Mouse (Mus musculus) right cerebral cortex, postnatal 25 days (tissue): Measurements from ENCODE around the gene Mzf1.

Source experiments
- DNase-seq: peaks from one replicate; pipeline ENCODE4 v3.0.0; 2022

Gene Mzf1

DNA sequence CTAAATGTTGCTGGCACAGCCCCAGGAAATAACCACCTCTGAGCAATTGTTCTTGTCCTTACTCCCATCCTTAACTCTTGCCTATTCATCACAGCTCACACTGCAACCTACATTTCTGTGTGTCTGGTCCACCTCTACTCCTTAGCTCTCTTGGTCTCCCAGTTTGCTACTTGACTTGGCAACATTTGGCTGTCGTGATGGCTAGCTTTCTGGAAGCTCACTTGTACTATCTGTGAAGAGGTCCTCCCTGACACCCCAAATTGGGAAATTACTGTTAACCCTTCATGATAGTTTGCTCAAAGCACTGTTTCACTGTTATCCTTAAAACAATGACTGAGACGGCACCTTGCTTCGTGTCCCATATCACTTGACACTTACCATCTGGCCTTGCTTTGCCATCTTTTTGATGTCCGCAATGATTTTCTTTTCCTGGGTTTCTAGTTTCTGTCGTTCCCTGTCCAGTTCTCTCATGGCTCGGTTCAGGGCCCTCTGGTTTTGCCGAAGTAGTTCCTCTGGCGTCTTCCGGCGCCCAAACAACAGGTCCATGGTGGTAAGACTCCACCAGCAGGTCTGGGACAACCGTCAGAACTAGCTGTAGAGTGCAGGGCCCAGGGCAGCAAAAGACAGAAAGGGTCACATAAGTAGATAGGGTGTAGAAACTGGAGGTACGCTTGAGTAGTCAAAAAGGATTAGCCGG lies 21.0 kb downstream of the Mzf1 start:
- DNase-seq: no peak

DNA sequence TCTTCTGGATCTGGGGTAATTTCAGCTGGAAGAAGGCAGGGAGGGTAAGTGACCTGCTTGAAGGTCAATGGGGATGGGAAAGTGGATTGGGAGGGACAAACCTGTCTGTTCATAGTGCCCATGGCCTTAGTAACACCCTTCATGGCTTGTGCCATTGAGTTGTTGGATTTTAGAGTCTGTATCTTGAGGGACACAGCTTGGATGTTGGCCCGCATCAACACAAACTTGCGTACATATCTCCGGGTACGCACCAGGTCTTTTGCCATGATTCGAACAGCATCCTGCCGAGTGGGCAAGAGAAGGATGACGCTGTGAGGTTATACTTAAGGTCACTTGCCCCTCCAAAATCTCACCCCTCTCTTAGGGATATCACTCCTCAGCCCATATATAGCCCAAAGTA lies 22.0 kb downstream of the Mzf1 start:
- no peak for DNase-seq

DNA sequence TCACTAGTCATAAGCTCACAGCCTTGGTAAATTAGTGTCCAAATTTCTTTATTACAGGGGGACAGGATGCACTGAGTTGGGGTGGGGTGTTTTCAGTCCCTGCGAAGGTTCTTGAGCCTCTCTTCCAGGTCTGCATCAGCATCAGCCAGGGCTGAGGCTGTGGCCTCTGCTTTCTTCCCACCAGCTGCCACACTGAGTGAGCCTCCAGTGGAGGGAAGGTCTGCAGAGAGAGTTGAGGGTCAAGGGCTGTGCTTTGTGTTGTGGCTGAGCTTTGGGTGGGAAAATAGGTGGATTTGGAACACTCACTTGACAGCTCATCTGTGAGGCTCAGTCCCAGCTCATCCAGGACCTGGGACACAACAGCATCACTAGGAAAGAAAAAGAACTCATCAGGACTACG lies 22.6 kb downstream of the Mzf1 start:
- no peak for DNase-seq

DNA sequence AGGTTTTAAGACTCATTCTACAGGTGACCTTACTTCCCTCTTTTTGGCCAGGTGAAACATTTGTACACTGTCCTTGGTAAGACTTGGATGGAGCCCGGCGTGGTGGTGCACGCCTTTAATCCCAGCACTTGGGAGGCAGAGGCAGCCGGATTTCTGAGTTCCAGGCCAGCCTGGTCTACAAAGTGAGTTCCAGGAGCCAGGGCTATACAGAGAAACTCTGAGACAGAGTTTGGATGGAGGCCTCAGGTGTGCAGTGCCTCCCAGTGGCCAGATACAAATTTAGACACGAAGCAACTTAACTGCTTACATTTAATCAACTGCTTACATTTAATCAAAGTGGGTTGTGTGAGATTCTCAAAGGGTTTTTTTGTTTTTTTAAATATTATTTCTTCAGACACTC lies 23.5 kb downstream of the Mzf1 start:
- no peak for DNase-seq

DNA sequence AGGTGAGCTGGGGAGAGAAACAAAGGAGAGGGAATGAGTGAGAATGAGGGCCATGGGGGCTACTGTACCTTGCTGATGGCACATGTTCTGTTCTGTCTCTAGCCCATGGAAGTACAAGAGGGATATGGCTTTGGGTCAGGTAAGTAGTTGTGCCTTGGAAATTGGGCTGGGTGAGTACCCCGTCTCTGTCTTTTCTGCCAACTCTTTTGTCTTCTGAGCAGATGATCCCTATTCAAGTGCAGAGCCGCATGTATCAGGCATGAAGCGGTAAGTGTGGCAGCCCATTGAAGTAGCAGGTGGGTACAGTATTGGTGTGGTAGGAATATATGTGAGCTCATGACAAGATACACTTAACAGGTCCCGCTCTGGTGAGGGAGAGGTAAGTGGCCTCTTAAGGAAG lies 25.6 kb downstream of the Mzf1 start:
- no peak for DNase-seq

DNA sequence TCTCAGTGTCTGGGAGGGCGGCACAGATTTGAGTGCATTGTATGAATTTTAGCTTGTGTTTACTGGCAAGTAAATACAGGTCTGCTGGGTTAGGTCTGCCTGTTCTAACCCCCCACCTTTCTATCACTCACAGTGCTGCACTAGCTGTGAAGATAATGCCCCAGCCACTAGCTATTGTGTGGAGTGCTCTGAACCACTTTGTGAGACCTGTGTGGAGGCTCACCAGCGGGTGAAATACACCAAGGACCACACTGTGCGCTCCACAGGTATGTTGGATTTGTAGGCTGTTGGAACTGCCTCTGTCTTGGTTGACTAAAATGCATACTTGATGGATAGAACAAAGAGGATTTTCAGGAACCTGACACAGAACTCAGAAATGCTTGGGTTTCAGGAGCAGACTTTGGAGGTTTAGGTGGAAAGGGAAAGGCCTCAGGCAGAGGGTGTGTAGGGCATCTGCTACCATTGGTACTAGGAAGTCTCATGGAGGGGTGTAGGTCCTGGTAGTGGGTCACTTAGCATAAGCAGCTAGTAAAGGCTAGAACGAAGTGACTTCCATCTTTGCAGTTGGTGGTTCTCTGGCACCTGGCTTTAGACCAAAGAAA lies 29.0 kb downstream of the Mzf1 start:
- DNase-seq: no peak

DNA sequence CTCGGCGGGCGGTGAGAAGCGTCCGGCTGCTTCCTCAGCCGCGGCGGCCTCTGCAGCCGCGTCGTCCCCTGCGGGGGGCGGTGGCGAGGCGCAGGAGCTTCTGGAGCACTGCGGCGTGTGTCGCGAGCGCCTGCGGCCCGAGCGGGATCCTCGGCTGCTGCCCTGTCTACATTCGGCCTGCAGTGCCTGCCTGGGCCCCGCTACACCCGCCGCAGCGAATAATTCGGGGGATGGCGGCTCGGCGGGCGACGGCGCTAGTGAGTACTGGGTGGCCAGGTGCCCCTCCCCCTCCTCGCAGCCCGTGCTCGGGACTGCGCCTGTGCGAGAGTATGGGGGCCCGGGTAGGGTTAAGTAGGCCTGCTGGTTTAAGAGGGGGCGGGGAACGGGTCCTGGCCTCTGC lies 29.8 kb downstream of the Mzf1 start:
- peak; percentile 84 for DNase-seq

DNA sequence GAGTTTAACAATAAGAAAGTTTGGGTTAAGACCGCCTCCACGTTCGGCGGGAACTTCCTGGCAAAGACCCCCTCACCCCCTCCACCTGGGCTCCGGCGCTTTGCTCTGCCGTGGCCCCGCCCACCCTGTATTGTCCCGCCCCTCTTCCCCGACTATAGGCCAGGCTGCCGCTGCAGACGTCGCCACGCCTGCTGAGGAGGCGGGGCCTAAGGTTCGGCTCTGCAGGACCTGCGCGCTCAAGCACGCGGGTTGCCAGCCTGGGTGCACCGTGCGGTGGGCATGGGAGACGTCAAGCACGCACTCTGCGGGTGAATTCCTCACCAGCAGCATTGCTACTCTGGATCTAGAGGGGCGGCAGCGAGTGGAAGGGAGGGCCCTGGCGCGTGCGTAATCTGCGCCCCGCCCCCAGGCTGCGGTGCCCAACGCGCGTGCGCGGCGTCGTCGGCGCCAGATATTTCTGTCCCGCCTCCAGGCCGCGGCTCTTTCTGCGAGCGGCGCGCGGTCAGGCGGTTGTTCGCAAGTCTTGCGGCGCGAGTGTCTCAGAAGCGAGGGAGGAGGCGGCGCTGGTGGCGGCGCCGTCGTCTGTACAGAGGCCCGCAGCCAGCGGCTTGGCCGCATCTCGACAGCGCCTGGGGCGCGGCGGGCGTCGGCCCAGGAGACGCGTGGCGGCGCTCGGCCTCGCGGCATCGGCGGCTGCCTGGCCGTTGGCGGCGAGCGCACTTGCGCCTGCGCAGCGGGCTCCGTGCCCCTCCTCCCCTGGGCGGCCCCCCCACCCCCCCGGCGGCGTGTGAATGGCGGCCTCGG lies 30.4 kb downstream of the Mzf1 start:
- peak; percentile 97 for DNase-seq

DNA sequence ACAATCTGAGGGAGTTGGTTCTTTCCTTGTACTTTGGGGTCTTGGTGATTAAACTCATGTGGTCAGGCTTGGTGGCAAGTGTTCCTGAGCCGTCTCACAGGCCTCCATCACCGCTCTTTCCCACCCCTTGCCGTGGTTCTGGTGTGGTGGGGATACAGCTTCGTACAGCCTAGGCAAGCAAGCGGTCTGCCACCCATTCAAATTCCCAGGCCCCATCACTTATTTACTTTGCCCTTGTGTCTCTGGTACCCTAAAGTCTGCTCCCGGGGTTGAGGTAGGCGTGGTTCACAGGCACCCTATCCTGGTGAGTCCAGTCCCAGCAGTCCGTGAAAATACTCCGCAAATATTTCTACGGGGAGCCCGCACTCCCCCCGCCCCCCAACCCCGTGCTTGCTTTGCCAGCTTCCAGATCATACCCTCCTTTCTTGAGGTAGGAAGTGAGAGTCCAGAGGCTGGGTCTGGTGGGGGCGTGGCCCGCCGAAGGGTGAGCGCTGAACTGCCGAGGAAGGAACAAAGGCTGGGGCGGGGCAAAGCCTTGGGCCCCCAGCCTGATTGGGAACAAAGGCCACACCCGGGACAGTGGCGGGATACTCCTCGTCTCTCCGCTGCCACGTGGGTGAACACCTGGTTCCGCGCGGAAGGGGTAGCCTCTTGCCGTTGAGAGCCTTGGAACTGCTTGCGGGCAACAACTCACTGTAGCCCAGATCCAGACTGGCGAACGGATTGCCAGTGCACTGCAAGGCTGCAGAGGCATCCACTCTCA lies 31.6 kb downstream of the Mzf1 start:
- no peak for DNase-seq

DNA sequence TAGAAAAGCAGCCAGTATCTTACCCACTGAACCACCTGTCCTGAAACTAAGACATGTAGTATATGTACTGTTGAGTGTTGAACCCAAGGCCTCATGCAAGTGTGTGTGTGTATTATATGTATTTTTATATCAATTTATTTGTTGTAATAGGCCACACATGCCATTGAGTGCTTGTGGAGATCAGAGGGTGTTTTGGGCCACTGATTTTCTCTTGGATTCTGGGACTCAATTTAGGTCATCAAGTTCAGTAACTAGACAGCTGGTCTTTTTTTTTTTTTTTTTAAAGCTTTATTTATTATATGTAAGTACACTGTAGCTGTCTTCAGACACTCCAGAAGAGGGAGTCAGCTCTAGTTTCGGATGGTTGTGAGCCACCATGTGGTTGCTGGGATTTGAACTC lies 39.3 kb downstream of the Mzf1 start:
- no peak for DNase-seq

DNA sequence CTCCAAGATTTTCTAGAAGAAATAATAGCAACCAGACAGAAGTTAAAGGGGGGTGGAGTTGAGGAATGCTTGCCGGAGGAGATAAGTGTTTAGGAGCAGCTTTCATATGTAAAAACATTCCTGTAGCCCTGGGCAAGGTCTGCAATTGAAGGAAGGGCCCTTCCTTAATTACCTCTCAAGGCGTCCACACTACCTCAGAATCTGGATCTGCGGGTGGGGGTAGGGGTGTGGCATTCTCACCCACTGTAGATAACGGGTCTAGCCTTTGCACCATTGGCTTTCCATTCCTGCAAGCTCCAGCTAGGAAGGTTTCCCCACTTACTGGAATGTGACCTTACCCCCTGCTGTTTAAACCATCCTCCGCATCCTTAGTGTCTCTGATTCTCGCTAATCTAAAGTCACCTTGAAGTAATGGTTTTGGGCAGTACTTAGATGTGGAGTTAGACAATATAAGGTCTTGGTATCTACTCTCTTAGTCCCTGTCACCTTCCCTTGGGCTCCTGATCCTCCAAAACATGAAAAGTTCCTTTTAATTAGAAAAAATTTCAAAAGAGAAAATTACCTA lies 40.2 kb downstream of the Mzf1 start:
- no peak for DNase-seq

DNA sequence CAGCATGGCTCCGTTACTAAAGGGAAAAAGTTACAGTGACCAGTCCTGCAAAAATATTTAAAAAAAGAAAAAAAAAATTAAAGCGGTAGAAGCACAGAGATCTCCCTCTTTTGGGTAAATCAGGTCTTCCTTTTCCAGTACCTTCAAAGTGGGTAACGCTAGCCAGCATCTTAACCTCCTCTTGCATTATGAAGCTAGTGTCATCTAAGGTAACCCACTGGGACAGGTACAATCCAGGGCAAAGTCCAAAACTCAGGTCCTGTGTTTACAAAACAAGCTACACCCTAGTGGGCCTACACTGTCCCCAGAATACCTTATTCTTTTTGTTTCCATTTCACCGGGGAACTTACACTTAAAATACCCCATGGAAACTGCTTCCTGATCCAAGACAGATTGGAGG lies 40.9 kb downstream of the Mzf1 start:
- no peak for DNase-seq

DNA sequence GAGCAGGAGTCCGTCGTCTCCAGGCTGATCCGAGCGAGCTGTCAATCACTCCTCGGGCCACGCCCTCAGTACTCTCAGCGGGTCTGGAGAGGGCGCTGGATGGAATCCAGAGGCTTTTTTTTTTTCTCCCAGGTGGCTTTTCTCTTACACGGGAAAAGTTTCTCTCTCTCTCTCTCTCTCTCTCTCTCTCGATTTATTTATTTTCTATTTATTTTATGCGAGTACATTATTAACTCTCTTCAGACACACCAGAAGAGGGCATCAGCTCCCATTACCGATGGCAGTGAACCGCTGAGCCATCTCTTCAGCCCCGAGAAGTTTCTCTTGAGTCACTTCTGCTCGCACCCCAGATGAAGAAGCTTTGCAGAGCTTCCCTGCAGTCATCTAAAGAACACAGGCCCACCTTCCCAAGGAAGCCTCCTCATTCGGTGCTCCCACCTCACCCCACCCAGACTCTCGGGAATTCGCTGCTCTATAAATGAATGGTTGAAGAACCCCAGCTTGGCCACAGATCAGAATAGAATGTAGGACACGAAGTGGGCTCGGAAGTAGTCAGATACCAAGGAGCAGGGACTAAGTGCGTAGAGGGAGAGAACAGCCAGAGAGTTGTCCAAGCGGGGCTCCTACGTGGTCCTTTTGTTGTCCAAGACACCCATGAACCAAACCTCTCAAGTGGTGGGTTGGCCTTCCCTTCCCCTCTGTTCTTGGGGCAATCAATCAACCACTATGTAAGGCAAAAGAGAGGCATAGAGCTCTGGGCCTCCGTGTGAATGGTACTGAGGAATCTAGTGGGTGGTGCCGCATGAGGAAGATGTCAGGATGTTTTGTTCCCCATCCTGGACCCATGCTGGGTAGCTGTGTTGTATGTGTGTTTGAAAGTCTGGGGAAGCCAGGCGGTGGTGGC lies 44.3 kb downstream of the Mzf1 start, which contains the start of gene Zbtb45:
Zbtb45 (minus strand) TSS at position 30 of the 904 bp plus-strand sequence.
- no peak for DNase-seq

DNA sequence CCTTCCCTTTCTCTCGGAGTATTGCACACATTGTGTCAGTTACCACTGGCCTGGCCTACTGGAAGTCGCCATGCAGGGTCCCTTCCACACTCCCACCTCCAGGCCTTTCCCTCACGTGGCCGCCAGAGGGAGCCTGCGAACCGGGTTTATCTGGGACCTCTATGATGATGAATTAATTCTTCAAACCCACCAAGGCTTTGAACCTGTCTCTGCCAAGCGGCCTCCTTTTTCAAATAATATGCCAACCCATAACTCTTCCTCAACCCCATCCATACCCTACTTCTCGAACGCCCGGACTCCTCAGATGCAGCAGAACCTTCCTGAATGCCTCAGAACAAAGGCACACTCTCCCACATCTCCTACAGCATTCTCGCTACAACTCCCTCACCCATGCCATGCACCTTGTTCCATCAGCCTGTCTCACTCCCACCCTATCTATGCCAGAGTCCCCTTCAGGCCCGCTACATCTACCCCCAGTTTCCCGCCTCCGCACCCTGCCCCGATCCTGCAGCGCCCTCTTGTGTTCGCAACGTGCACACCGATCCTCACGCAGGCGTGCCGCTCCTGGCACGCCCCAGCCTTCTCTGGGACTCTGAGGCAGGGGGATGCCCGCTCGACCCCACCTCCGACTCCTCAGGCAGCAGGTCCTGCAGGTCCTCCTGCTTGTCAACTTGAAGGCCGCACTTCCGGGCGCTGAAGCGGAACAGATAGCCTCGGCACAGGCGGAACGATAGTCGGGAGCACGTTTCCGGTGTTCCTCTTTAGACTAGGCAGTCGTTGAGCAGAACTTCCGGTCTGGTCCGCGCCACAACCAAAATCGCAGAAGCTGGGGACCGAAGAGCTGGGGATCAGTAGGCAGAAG lies 45.2 kb downstream of the Mzf1 start:
- DNase-seq: peak; percentile 91

DNA sequence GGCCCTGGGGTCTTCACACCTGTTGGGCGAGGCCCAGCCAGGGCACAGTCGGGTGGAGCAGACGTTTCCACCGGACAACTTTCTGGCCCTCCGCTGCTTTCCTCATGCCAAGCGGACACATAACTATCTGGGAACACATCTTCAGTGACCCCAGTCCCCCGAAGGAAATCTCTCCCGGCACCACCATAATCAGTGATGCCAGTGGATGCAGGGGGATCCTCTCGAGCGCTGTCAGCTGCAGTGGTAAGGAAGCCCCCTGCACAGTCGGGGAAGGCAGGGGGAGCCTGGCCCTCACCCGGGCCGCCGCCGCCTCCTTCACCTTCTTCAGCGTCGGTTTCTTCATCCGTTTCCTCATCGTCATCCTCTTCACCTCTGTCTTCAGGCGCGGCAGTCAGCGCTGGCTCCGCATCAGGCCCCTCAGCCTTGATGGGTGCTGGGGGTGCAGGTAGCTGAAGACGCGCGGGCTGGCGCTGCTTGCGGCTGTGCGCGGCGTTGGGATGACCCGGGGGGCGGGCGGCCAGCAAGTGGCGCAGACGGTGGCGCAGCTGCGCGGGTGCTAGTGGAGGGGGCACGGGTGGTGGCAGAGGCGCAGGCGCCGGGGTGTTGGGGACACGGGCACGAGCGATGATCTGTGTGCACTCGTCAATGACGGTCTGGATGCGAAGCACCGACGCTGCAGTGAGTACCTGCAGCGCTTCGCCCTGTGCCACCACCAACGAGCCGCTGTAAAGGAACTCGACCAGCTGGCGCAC lies 47.0 kb downstream of the Mzf1 start:
- no peak for DNase-seq

DNA sequence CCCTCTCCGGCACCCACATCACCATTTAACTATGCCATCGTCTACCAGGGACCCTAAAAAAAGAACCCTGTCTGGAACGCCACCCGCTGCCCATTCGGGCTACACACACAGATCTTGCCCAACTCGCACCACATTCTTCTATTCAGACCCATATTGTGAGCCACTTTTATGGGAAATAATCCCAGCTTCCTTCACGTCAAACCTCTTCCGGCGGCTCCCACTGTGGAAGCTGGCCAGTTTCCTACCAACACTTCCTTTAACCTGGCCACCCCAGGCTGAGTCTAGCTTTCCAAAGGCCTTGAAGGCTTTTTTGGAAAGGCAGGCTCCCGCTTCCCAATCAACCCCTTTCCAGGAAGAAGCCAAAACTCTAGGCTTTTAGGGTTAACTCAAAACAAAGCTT lies 48.0 kb downstream of the Mzf1 start:
- no peak for DNase-seq

DNA sequence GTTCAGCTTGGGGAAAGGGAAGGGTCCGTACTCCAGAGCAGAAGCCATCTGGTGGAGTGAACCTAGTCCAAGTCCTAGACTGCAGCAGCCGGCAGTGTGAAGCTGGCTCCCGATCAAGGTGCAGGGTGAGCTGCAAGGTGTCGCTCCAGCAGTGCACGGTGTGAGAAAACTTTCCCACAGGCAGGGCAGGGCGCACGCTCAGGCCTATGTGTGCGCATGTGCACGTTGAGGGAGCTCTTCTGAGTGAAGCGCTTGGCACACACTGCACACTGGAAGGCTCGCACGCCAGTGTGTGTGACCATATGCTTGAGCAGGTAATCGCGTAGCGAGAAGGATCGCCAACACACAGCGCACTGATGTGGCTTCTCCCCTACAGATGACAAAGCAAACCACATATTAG lies 48.6 kb downstream of the Mzf1 start:
- DNase-seq: peak; percentile 35

DNA sequence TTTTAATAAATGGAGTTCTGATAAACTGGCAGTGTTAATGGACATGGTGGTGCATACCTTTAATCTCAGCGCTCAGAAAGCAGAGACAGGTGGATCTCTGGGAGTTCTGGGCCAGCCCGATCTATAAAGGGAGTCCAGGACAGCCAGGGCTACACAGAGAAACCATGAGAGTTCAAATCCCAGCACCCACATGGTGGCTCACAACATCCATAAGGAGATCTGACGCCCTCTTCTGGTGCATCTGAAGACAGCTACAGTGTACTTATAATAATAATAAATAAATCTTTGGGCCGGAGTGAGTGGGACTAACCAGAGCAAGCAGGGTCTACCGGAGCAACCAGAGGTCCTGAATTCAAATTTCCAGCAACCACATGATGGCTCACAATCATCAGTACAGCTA lies 51.2 kb downstream of the Mzf1 start:
- no peak for DNase-seq

DNA sequence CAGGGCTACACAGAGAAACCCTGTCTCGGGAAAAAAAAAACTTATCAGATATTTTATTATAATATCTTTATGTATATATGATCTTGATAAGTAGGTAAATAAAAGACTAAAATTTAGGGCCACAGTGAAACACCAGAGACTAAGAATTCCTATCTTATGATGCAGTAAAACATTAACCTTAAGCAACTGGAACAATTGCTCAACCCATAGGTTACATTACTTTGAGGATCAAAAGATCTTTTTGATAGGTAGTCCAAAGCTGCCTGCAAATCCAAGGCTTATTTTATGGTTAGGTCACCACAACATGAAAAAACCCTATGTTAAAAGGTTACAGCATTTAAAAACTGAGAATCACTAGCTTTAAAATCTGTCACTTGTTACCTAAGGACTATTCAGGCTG lies 53.0 kb downstream of the Mzf1 start:
- DNase-seq: no peak

DNA sequence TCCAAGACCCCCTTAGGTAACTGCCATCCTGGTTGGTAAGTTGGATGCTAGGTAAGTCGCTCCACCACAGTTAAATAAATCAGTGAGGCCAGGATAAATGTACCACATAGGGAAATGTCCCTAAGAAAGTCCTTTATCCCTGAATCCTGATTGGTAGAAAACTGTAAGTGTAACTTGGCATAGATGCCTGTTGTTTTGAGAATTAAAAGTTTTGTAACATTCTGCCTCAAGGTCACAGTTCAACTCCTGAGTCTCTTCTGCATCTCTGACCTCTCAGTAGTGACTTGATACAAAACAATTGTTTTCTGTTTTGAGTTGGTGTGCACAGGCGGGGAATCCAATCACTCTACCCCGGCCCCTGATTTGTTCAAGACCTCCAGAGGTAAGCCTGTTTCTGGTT lies 55.7 kb downstream of the Mzf1 start, which contains the start of gene Trim28:
Trim28 (plus strand) TSS at position 264 of the 400 bp plus-strand sequence.
- DNase-seq: no peak
